Mouse (Mus musculus): Measurements from ENCODE around the gene Ppef1. TPM values are rescaled to one million over a fixed set of nuclear protein-coding genes. Genes with fewer than 3 reads are reported as not detected.

The Ppef1 gene
- 0.37 TPM for polyA plus RNA-seq (2014; fragmentation: Illumina TruSeq; extraction: RNeasy Lipid Tissue Mini Kit (QIAGEN cat#74804); ENCODE audit: low replicate concordance)

GRCm38 (mm10) chrX:160735650-160736049 is at the start of gene Ppef1:
Ppef1 (minus strand) TSS chrX:160735765.

GRCm38 (mm10) chrX:160767713-160768112 is 32.1 kb upstream of the Ppef1 start, which contains the start of gene Rs1:
Rs1 (plus strand) TSS chrX:160768013.

Other genes starting within 250 kb of the Ppef1 start
- gene Phka2, start 233.6 kb downstream of the Ppef1 start, polyA plus RNA-seq (2014; fragmentation: Illumina TruSeq; extraction: RNeasy Lipid Tissue Mini Kit (QIAGEN cat#74804); ENCODE audit: low replicate concordance), result 8.5 TPM
- gene Rs1, start 32.2 kb upstream of the Ppef1 start, polyA plus RNA-seq (2014; fragmentation: Illumina TruSeq; extraction: RNeasy Lipid Tissue Mini Kit (QIAGEN cat#74804); ENCODE audit: low replicate concordance), result not detected
- gene Gja6, start 171.3 kb upstream of the Ppef1 start, polyA plus RNA-seq (2014; fragmentation: Illumina TruSeq; extraction: RNeasy Lipid Tissue Mini Kit (QIAGEN cat#74804); ENCODE audit: low replicate concordance), result not detected

All from small intestine, adult 10 weeks (tissue).